Comparison of ENCODE assay signal across 19 mouse cellular contexts in the genomic region with DNA sequence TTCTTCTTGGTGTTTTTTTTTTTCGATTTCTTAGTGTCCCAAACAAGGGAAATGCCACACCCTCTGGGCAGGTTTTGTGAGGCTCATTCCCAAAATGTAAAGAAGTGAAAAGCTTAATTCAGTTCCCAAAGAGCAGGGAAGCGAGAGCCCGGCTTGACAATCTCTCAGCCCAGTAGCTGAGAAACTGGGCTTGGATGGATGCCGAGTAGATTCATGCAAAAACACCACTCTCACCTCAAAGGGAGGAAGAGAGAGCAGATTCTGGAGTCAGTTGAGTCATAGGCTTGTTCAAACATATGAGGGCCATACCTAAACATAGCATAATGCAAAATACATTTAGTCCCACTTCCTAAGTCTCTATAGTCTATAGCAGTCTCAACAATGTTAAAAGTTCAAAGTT. TPM values are rescaled to one million over a fixed set of nuclear protein-coding genes. Genes with fewer than 3 reads are reported as not detected.
A peak's percentile ranks its signal among the peaks of the same experiment; 100 is the strongest.
DNase-seq lines count a peak whose midpoint lies in the region; ATAC-seq and TF ChIP-seq lines count a peak whose summit lies in the region.
"Had no signal": no experiment of that assay in that cellular context is flagged by ENCODE, and none has a peak within 500 bp of the region (broad histone marks: within the 10 kb centered on the region; RNA-seq: fewer than 3 reads in every experiment).

No protein-coding gene starts in this region.

- no peak overlapping the region for H3K9ac ChIP-seq in stomach, postnatal 0 days (ENCODE audit: low read length)
- H3K9ac ChIP-seq: embryonic facial prominence, embryonic 12.5 days; forebrain, embryonic 13.5 days; forebrain, embryonic 15.5 days; forebrain, postnatal 0 days had no signal

- H3K27ac ChIP-seq in stomach, postnatal 0 days (replicated peaks): 0 out of 2 replicates have a peak overlapping the region, but pooled peaks have one; percentile 8
- H3K27ac ChIP-seq: embryonic facial prominence, embryonic 10.5 days; embryonic facial prominence, embryonic 12.5 days; forebrain, embryonic 13.5 days; forebrain, embryonic 15.5 days had no signal

- H3K9me3 ChIP-seq in stomach, postnatal 0 days (ENCODE audit: control insufficient read depth, low read length): no peaks in the 10 kb centered on the region
- H3K9me3 ChIP-seq: embryonic facial prominence, embryonic 10.5 days; embryonic facial prominence, embryonic 12.5 days; forebrain, embryonic 13.5 days; forebrain, embryonic 15.5 days; G1E had no signal

- TF ChIP-seq CTCF in stomach, postnatal 0 days (IDR thresholded peaks at IDR 0.05; ENCODE audit: low read depth): no peak

- peak; percentile 20 for DNase-seq in 3T3-L1 (ENCODE audit: low read depth, low spot score)
- peak; percentile 32 for DNase-seq in NIH3T3 (ENCODE audit: low read depth)
- no peak for DNase-seq in stomach, postnatal 0 days (ENCODE audit: low spot score)
- DNase-seq in gastrocnemius, postnatal 4 days (ENCODE audit: low spot score in 2 of 2): no peak
- DNase-seq in cerebellum, adult 18-20 months: no peak
- DNase-seq: adrenal gland, adult 8-10 months; adrenal gland, postnatal 14 days; adrenal gland, postnatal 36 days; cerebellum, adult 11 months; cerebellum, adult 2 months; cerebellum, adult 9-10 months; cerebellum, postnatal 10 days; cerebellum, postnatal 25 days; forebrain, postnatal 0 days had no signal

- TF ChIP-seq EP300 in stomach, postnatal 0 days (optimal IDR thresholded peaks at IDR 0.05): no peak

- 68% methylated on average over 4 of the region's 4 CpGs for WGBS in stomach, postnatal 0 days

- no peak overlapping the region for H3K4me3 ChIP-seq in stomach, postnatal 0 days (ENCODE audit: low read depth, low read length)
- H3K4me3 ChIP-seq: embryonic facial prominence, embryonic 10.5 days; embryonic facial prominence, embryonic 12.5 days; forebrain, embryonic 13.5 days; forebrain, embryonic 15.5 days had no signal

- H3K36me3 ChIP-seq in stomach, postnatal 0 days (ENCODE audit: control insufficient read depth, insufficient read depth, low read length): no peaks in the 10 kb centered on the region
- H3K36me3 ChIP-seq: embryonic facial prominence, embryonic 10.5 days; embryonic facial prominence, embryonic 12.5 days; forebrain, embryonic 15.5 days; G1E had no signal

- ATAC-seq in stomach, postnatal 0 days (ENCODE audit: low FRiP score, low TSS enrichment): no peak
- ATAC-seq: forebrain, embryonic 13.5 days; forebrain, embryonic 15.5 days; forebrain, postnatal 0 days had no signal

- no peaks in the 10 kb centered on the region for H3K4me1 ChIP-seq in stomach, postnatal 0 days (replicated peaks; ENCODE audit: control insufficient read depth, insufficient read depth)
- H3K4me1 ChIP-seq: embryonic facial prominence, embryonic 12.5 days had no signal

- H3K27me3 ChIP-seq in stomach, postnatal 0 days (ENCODE audit: control insufficient read depth, insufficient read depth, low read length): no peaks in the 10 kb centered on the region
- H3K27me3 ChIP-seq: embryonic facial prominence, embryonic 12.5 days; forebrain, embryonic 13.5 days; forebrain, embryonic 15.5 days had no signal

- H3K4me2 ChIP-seq in stomach, postnatal 0 days (replicated peaks; ENCODE audit: low read depth): no peak overlapping the region
- H3K4me2 ChIP-seq: embryonic facial prominence, embryonic 12.5 days; forebrain, embryonic 13.5 days; forebrain, embryonic 15.5 days had no signal

RNA-seq across cellular contexts. Expression of a gene that starts 8.3 kb away (rescaled TPM):
- 18.8 and 20.1 TPM in 2 replicates for polyA plus RNA-seq in stomach, postnatal 0 days (2015; fragmentation: Nextera tagmentation; extraction: Ambion mirVana)
- 1 to 10 TPM; 3.7 to 4.1 TPM for total RNA-seq in gastrocnemius, postnatal 4 days (2021)

RNA-seq across cellular contexts. Expression of a gene that starts 24.4 kb away (rescaled TPM):
- polyA plus RNA-seq in stomach, postnatal 0 days (2015; fragmentation: Nextera tagmentation; extraction: Ambion mirVana): 17.4 and 20.2 TPM in 2 replicates
- 100 to 1,000 TPM; 128 to 151 TPM for total RNA-seq in gastrocnemius, postnatal 4 days (2021)
- polyA plus RNA-seq: G1E had no signal

RNA-seq across cellular contexts. Expression of a gene that starts 27.4 kb away (rescaled TPM):
- polyA plus RNA-seq in stomach, postnatal 0 days (2015; fragmentation: Nextera tagmentation; extraction: Ambion mirVana): 0.18 and 0.27 TPM in 2 replicates
- total RNA-seq in gastrocnemius, postnatal 4 days (2021): 1 to 10 TPM in 1 of 2 experiments, under 1 TPM in 1; 0.83 to 1.9 TPM

RNA-seq across cellular contexts. Expression of a gene that starts 45.4 kb away (rescaled TPM):
- polyA plus RNA-seq in stomach, postnatal 0 days (2015; fragmentation: Nextera tagmentation; extraction: Ambion mirVana): 68.8 and 84.8 TPM in 2 replicates
- 10 to 100 TPM; 59.2 to 59.3 TPM for total RNA-seq in gastrocnemius, postnatal 4 days (2021)

RNA-seq across cellular contexts. Expression of a gene that starts 53.8 kb away (rescaled TPM):
- polyA plus RNA-seq in stomach, postnatal 0 days (2015; fragmentation: Nextera tagmentation; extraction: Ambion mirVana): 38.9 and 41.9 TPM in 2 replicates
- total RNA-seq in gastrocnemius, postnatal 4 days (2021): 100 to 1,000 TPM; 146 to 155 TPM

Comparison
In these comparisons a context has a peak if more than half of its experiments do, and no peak if none do; other contexts are left out.
1. DNase-seq: peak in 3T3-L1 (single experiment) and NIH3T3 (single experiment); none in stomach, postnatal 0 days (single experiment), gastrocnemius, postnatal 4 days (0 of 2) and cerebellum, adult 18-20 months (0 of 2).